Mouse (Mus musculus) ES-Bruce4 (cell line): ENCODE results near the gene Scamp4. TPM values are rescaled to one million over a fixed set of nuclear protein-coding genes. Genes with fewer than 3 reads are reported as not detected.

ENCODE experiments used
- H3K27ac ChIP-seq: 2 replicates; pipeline ENCODE4 v1.5.1; 2012; ENCODE audit warnings: low read length, inconsistent platforms; ENCODE audit not compliant: insufficient read depth
- H3K27me3 ChIP-seq: 2 replicates; pipeline ENCODE4 v1.6.1; 2012; ENCODE audit warnings: mild to moderate bottlenecking, low read length, inconsistent platforms; ENCODE audit not compliant: control insufficient read depth, poor library complexity, insufficient read depth, severe bottlenecking
- H3K36me3 ChIP-seq: 2 replicates; pipeline ENCODE4 v1.6.1; 2012; ENCODE audit warnings: inconsistent platforms, mild to moderate bottlenecking, low read length, moderate library complexity; ENCODE audit not compliant: control insufficient read depth, poor library complexity, insufficient read depth, severe bottlenecking
- H3K4me1 ChIP-seq: one replicate; pipeline ENCODE4 v1.8.1; 2011; ENCODE audit warnings: low read length; ENCODE audit not compliant: control insufficient read depth, insufficient read depth
- H3K4me3 ChIP-seq: 2 replicates; pipeline ENCODE4 v1.5.1; 2011; ENCODE audit warnings: low read depth, mild to moderate bottlenecking, low read length
- H3K9ac ChIP-seq: 2 replicates; pipeline ENCODE4 v1.6.1; 2012; ENCODE audit warnings: low read depth, mild to moderate bottlenecking, inconsistent platforms; ENCODE audit not compliant: poor library complexity, severe bottlenecking
- H3K9me3 ChIP-seq: replicated peaks from 2 replicates; pipeline ENCODE4 v1.6.1; 2012; ENCODE audit warnings: mild to moderate bottlenecking, low read length, inconsistent platforms; ENCODE audit not compliant: control insufficient read depth, poor library complexity, insufficient read depth, severe bottlenecking
- CTCF ChIP-seq: IDR thresholded peaks from one replicate; pipeline ENCODE4 v1.8.1; 2011; ENCODE audit warnings: low read depth, low read length
- EP300 ChIP-seq: IDR thresholded peaks from 2 replicates; pipeline ENCODE4 v1.6.1; 2011; ENCODE audit warnings: low read depth, low read length; ENCODE audit not compliant: insufficient read depth
- POLR2A ChIP-seq: IDR thresholded peaks from one replicate; pipeline ENCODE4 v1.8.1; 2011; ENCODE audit warnings: low read length; ENCODE audit not compliant: insufficient read depth
- polyA plus RNA-seq: library from polyadenylated mRNA; stranded (reverse); fragments of >200 nt; gene quantifications from 2 replicates; pipeline ENCODE4 v1.2.4, GENCODE M21; 2011; ENCODE audit warnings: low read depth; ENCODE audit not compliant: missing spikeins, insufficient read depth, insufficient read length

Gene Scamp4
- polyA plus RNA-seq, result 58.4 and 68.9 TPM in 2 replicates

GRCm38 (mm10) chr10:80602698-80603325 lies at the start of gene Scamp4, which contains the start of gene Adat3:
Gene Scamp4, plus strand, starts transcription at chr10:80602872.
Gene Adat3, plus strand, starts transcription at chr10:80602880.
- H3K27ac ChIP-seq, result peak within 1 kb of the TSS; percentile 19
- no peaks in the 10 kb centered on the region for H3K36me3 ChIP-seq
- H3K27me3 ChIP-seq, result no peaks in the 10 kb centered on the region
- TF ChIP-seq EP300, result no peak
- TF ChIP-seq POLR2A, result no peak
- no peak for TF ChIP-seq CTCF
- H3K4me3 ChIP-seq, result peak within 1 kb of the TSS; percentile 79
- H3K9ac ChIP-seq, result peak within 1 kb of the TSS; percentile 32
- H3K4me1 ChIP-seq, result peaks cover 8% of the 10 kb centered on the region
- H3K9me3 ChIP-seq, result no peaks in the 10 kb centered on the region

GRCm38 (mm10) chr10:80553575-80553974 lies 49.1 kb upstream of the Scamp4 start:
- TF ChIP-seq POLR2A (no peak), EP300 (no peak), CTCF (no peak)
- Histone ChIP-seq H3K27ac (no peak overlapping the region), H3K27me3 (no peaks in the 10 kb centered on the region), H3K9ac (no peak overlapping the region), H3K4me3 (no peak overlapping the region), H3K9me3 (no peaks in the 10 kb centered on the region), H3K36me3 (0 out of 2 replicates have a peak, but pooled peaks cover 11% of the 10 kb centered on the region), H3K4me1 (no peaks in the 10 kb centered on the region)

GRCm38 (mm10) chr10:80553997-80554396 lies 48.7 kb upstream of the Scamp4 start:
- H3K36me3 ChIP-seq, result 0 out of 2 replicates have a peak, but pooled peaks cover 11% of the 10 kb centered on the region
- no peak overlapping the region for H3K9ac ChIP-seq
- H3K27ac ChIP-seq, result no peak overlapping the region
- H3K4me1 ChIP-seq, result no peaks in the 10 kb centered on the region
- no peaks in the 10 kb centered on the region for H3K27me3 ChIP-seq
- TF ChIP-seq POLR2A (no peak), EP300 (no peak), CTCF (no peak)
- no peak overlapping the region for H3K4me3 ChIP-seq
- no peaks in the 10 kb centered on the region for H3K9me3 ChIP-seq

GRCm38 (mm10) chr10:80557346-80557965 lies 45.2 kb upstream of the Scamp4 start:
- no peaks in the 10 kb centered on the region for H3K4me1 ChIP-seq
- H3K27me3 ChIP-seq, result no peaks in the 10 kb centered on the region
- H3K4me3 ChIP-seq, result no peak overlapping the region
- no peak overlapping the region for H3K9ac ChIP-seq
- no peak overlapping the region for H3K27ac ChIP-seq
- TF ChIP-seq CTCF (peak; percentile 88), POLR2A (no peak), EP300 (no peak)
- no peaks in the 10 kb centered on the region for H3K36me3 ChIP-seq
- no peaks in the 10 kb centered on the region for H3K9me3 ChIP-seq

GRCm38 (mm10) chr10:80559431-80559830 lies 43.2 kb upstream of the Scamp4 start:
- H3K9ac ChIP-seq, result no peak overlapping the region
- no peak for TF ChIP-seq POLR2A
- no peak for TF ChIP-seq EP300
- TF ChIP-seq CTCF, result no peak

GRCm38 (mm10) chr10:80560621-80561020 lies 42.1 kb upstream of the Scamp4 start:
- Histone ChIP-seq H3K4me3 (peak overlapping the region; percentile 78), H3K36me3 (no peaks in the 10 kb centered on the region), H3K9me3 (no peaks in the 10 kb centered on the region), H3K4me1 (no peaks in the 10 kb centered on the region), H3K27me3 (no peaks in the 10 kb centered on the region), H3K27ac (no peak overlapping the region), H3K9ac (peak overlapping the region; percentile 90)
- no peak for TF ChIP-seq EP300
- no peak for TF ChIP-seq CTCF
- no peak for TF ChIP-seq POLR2A

More at GRCm38 (mm10) chr10:80559431-80559830, 43.2 kb upstream of the Scamp4 start:
- Histone ChIP-seq H3K9me3 (no peaks in the 10 kb centered on the region), H3K27me3 (no peaks in the 10 kb centered on the region), H3K4me3 (no peak overlapping the region), H3K27ac (no peak overlapping the region), H3K36me3 (no peaks in the 10 kb centered on the region), H3K4me1 (no peaks in the 10 kb centered on the region)
